Mouse (Mus musculus) embryo, embryonic 11.5 days (tissue): ENCODE data around the gene Zfp992.
"Not testable (repeated sequence)": the region's sequence is repeated elsewhere in the genome, so short reads cannot be mapped to it uniquely, and the experiment has no call there.

ENCODE experiments used
- DNase-seq: peaks from one replicate; pipeline ENCODE4 v3.0.0-alpha.2; 2012; ENCODE audit warnings: low read depth, low spot score

Gene Zfp992

DNA sequence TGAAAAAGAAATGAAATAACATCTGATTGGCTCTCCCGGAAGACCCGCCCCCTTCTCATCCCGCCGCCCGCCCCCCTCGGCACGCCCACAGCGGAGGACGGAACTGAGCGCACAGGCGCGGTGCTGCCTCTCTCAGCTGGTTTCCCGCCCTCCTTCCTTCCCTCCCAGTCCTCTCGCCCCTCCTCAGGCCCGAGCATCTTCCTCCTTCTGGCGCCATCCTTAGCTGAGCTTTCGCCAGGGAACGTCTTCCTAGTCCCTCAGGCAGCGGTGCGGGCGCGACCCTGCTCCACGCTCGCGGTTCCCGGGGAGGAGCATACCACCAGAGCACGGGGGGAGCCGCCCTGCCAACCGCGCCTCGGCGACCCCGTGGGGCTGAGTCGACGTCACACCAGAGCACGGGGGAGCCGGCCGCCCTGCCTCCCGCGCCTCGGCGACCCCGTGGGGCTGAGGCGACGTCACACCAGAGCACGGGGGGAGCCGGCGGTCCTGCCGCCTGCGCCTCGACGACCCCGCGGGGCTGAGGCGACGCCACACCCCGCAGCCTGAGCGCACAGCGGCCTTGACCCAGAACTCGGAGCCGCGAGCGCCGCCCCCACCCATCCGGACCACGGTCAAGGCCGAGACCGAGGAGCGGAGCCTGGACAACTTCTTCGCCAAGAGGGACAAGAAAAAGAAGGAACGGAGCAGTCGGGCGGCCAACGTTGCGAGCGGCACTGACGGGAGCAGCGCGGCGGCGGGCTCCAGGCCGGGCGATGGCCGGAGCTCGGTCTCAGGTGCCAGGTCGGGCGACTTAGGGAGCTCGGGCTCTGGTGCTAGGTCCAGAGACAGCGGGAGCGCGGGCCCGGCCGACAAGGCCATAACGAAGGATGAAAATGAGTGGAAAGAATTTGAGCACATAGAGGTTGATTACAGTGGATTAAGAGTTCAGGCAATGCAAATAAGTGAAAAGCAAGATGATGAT lies 26.2 kb downstream of the Zfp992 start:
- not testable (repeated sequence) for DNase-seq

- DNase-seq: not testable (repeated sequence)
Measured at GRCm38 (mm10) chr4:146476260-146476659, 27.4 kb downstream of the Zfp992 start.

DNA sequence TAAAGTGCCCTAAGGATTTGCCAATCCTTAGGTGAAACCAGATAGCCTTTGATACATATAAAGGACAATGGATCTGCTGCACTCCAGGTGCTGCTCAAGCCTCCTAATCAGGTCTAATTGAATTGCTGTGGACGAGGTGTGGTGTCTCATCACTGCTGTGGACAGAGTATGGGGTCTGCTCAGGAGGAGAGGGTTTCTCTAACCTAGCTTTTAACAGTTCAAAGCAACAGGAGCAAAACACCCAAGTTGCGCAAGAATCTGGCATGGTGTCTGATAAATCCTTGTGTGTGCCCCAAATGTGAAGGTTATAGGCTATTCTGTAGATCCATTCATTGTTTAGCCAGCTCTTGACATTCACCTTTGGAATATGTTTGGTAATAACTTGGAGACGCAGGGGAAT lies 28.1 kb downstream of the Zfp992 start:
- DNase-seq: not testable (repeated sequence)

DNA sequence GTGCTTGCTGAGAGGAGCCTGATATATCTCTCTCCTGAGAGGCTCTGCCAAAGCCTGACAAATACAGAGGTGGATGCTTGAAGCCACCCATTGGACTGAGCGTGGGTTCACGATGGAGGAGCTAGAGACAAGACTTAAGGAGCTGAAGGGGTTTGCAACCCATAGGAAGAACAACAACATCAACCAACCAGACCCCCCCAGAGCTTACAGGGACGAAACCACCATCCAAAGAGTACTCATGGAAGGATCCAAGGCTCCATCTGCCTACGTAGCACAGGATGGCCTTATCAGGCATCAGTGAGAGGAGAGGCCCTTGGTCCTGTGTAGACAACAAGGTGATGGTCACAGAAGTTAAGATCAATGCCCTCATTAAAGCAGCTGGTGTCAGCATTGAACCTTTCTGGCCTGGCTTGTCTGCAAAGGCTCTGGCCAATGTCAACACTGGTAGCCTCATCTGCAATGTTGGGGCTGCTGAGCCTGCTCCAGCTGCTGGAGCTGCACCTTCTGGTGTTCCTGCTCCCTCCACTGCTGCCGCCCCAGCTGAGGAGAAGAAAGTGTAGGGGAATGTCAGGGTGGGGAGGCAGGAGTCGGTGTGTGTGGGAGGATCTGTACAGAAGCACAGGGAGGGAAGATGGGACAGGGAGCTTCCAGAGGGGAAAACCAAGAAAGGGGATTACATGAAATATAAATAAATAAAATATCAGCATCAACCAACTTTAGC lies 31.7 kb downstream of the Zfp992 start:
- DNase-seq: not testable (repeated sequence)

DNA sequence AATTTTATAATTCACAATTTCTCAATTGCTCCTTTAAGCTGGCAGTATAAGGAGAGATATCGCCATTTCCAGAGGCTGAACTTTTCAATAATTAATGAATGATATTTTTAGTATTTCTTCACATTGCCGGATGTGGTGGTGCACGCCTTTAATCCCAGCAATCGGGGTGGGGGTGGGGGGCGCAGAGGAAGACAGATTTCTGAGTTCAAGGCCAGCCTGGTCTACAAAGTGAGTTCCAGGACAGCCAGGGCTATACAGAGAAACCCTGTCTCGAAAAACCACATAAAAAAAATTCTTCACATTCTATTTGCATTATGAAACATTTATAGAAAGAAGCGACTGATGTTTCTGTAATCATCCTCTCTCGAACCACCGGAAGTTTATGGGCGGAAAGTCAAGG lies 33.7 kb downstream of the Zfp992 start:
- DNase-seq: not testable (repeated sequence)

GRCm38 (mm10) chr4:146483571-146484280 lies 34.9 kb downstream of the Zfp992 start:
- not testable (repeated sequence) for DNase-seq

- not testable (repeated sequence) for DNase-seq
Measured at GRCm38 (mm10) chr4:146484676-146485075, 35.9 kb downstream of the Zfp992 start.

DNA sequence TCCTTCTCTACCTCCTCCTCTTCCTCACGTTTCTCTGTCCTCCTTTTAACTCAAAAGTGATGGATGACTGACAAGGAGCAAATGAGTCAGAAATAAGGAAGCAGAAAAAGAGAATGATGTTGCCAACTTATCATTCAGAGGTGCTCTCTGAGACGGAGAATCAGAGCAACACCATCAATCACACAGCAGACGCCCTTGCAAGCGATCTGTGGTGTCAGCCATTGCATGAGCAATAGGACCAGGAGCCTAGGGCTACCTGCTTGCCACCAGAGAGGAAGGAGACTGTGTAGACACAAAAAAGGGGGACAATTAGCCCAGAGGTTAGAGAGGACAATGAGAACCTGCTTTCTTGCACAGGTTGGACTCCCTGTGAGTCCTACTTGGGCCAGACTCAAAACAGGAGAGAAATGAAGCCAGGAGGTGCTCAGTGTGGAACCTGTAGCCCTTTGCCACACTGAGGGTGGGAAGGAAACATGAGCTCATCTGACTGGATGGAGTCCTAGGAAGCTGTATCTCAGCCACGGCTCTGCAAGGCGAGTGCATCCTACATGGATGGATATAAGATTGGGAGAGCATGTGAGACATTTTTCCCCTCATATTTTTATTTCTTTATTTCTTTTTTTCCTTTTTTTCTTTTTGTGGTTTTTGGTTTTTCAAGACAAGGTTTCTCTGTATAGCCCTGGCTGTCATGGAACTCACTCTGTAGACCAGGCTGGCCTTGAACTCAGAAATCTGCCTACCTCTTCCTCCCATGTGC lies 36.5 kb downstream of the Zfp992 start:
- not testable (repeated sequence) for DNase-seq

DNA sequence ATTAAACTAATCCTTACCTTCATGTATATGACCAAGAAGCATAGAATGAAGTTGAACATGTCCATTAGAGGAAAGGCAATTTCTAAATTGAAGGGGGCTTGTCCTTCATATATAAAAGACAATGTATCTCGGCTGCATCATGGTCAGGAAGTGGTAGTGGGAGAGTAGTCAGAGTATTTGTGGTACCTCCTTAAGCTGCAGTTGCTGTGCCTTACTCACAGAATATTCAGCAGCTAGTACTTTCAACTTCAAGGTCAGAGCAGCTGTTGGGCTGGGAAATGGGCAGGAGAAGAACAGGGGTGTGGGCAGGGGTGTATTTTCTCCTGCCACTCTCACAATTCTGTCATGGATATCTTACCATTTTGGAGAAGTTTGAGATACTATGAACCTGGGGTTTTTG lies 37.9 kb downstream of the Zfp992 start:
- DNase-seq: not testable (repeated sequence)

DNA sequence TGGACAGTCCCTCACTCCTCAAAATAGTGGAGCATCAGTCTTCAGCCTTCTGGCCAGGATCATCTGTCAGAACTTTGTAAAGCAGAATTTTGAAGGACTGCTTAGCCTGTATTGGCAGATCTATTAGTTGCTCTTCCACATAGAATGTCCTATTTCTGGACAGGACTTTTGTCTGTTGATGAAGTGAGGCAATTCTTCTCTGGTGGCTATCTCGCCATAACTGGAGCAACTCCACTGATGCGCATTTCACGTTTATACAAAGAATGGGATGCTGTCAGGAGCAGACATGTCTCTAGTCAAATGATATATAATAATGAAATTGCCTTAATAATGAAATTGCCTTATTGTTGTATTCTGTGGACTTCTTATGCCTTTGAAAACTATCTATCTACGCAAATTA lies 40.4 kb downstream of the Zfp992 start:
- DNase-seq: not testable (repeated sequence)

DNA sequence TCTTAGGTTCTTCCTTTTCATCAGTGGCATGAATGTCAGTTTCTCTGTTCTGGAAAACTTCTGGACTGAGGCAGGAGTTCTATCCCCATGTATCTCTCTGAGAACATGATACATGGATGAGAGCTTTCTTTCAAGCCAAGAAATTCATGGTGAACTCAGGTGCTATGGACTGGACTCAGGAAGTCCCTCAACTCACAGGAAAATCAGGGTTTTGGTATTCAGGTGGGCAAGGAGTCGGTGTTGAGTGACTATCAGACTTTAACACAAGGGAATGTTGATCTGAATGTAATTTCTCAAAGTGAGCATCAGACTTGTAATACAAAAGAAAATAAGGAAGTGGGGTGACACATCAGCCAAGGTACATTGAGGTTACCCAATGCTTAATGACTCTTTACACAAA lies 43.2 kb downstream of the Zfp992 start:
- DNase-seq: not testable (repeated sequence)

DNA sequence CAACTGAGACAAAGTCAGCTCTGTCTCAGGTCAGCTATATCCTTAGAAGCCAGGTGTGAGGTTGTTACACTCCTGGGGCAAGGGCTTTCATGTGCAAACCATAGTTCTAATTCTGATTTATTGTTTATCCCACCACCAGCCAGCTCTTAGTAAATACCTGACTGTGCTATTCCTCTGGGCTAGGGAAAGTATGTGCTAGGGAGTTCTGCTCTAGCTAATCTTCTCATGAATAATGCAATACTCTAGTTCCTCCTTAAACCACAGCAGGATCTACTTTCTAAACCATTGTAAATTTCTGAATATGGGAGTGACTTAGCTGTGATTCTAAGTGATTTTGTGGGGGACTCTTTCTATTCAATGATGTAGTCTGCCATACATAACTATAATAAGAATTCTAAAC lies 43.6 kb downstream of the Zfp992 start:
- DNase-seq: no peak

DNA sequence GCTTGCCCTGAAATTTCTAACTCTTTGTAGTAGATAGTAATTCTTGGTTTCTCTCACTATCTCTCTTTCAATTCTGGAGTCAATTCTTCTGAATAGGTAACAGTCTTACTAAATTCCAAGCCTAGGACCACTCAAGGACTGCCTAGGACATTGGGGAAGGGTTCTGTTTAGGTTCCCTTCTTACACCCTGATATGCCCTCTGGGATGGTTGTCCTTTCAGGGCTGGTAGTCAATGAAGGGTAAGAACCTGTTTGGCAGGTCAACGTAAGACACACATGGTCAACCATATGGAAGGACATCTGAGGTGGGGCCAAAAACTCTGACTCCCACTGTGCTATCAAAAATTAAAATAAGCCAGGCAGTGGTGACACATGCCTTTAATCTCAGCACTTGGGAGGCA lies 44.0 kb downstream of the Zfp992 start:
- DNase-seq: no peak

- not testable (repeated sequence) for DNase-seq
Measured at GRCm38 (mm10) chr4:146493319-146493907, 44.6 kb downstream of the Zfp992 start.

GRCm38 (mm10) chr4:146494980-146495379 lies 46.2 kb downstream of the Zfp992 start:
- DNase-seq: no peak

DNA sequence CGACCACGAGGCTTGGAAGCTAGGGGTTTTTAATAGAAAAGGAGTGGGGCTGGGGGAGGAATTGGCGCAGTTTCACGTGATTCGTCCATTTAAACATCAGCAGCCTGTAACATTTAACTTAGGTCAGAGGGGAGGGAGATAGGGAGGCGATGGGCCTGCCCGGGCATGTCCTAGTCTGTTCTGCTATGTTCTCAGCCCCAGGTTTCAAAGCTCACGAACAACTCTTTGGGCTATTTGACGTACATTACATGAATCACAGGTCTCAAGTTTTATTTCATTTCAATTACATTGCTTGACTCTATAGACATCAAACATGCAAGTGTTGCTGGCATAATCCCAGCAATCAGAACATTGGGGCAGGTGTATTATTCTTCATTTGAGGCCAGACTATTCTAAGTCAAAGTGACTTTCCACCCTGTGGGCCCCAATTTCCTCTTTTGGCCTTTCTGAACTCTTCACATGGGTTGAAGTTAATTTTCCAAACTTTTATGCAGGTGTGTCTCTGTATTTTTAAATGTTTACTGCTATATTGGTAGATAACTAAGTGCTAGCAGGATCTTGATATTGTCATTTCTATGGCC lies 49.0 kb downstream of the Zfp992 start:
- not testable (repeated sequence) for DNase-seq

DNA sequence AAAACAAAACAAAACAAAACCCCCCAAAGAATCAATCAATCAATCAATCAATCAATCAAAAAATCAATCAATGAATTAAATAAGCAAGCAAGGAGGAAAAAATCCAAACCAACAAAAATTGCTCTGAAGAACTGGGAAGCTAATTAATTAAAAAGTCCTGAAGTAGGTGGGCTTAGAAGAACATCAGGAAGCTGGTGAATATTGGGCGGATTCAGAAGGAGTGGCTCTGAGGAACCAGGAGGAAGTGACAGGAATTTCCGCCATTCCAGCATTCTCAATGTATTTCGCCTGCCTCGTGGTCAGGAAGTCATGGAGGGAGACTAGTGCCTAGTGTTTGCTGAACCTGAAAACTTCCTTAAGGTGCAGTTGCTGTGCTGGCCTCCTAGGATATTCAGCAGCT lies 52.9 kb downstream of the Zfp992 start, which contains the start of gene Zfp981:
TSS of gene Zfp981 (plus strand) at position 301 of the 400 bp plus-strand sequence.
- not testable (repeated sequence) for DNase-seq

- not testable (repeated sequence) for DNase-seq
Measured at GRCm38 (mm10) chr4:146509029-146509428, 60.2 kb downstream of the Zfp992 start.

DNA sequence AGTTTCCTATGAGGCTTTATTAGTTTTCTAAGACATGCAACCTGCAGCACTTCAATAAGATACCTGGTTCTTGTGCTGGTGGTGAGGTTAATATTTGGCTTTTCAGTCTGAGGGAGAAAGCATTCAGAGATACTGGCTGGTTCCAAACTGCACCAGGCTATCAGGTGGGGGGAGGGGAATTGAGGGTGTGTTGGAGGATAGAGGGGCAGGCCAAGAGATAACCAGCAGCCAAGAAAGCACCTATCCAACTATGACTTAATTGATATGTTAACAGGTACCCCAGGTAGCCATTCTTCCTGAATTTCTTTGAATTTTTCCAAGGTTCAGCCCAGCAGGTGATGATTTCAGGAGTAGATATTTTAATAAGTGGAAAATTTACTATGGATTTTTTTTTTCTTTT lies 63.0 kb downstream of the Zfp992 start:
- not testable (repeated sequence) for DNase-seq

- DNase-seq: no peak
Measured at GRCm38 (mm10) chr4:146516474-146516873, 67.7 kb downstream of the Zfp992 start.
